Mouse (Mus musculus): ENCODE measurements around the gene Dixdc1. TPM values are rescaled to one million over a fixed set of nuclear protein-coding genes. Genes with fewer than 3 reads are reported as not detected.

The Dixdc1 gene
- total and polyA plus RNA-seq, 3 experiments, result 1.7 to 8.9 (median 5.2) TPM

DNA sequence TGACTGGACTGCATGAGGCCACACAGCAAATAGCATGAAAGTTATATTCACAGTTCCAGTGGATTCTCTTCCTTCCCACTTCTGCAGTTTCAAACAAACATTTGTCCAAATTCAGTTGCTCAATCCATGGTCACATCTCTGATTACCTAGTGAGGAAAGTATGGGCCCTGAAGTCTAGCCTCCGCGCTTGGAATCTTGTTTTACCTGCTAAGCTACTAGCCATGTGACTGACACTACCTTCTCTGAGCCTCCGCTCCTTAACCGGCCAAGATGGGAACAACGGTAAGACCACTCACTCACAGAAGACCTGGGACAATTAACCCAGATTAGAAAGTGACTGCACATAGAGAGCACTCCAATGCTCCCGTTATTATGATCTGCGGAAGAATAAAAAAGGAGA, 6.5 kb upstream of the Dixdc1 start:
- no peak for DNase-seq

DNA sequence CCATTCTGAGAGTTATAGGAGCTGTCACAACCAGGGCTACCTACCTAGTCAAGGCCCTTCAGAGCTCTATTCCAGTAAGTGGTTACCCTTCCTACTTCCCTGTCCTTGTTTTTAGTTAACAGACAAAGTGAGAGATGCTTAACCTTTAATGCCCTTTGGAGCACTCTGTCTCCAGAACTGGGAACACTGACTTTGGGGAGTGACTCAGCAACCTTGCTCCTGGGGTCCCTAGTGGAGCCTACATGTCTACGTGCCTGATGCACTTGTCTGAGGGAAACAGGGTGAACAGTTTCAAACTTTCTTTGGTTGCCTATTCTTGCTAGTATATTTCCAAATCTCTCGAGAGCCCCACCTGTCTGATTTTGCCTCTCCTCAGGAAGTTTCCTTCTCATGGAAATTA, 3.4 kb upstream of the Dixdc1 start:
- no peak for DNase-seq

DNA sequence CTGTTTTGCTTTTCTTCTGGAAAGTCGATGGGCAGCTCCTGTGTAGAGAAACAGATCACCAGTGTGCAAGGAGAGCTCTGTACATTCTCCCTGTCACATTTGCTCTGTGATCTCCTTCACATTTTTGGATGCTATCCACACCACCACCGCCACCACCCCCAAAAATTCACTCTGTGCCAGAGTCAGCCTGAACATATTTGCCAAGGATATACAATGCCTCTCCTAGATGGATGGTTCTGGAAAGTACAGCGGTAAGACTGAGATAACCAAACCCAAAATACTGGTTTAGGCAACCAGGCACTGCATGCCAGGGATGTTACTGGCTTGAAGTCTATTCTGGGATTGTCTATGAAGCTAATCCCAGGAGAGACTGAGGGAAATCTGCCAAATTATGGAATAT, 2.9 kb upstream of the Dixdc1 start:
- DNase-seq, result no peak

DNA sequence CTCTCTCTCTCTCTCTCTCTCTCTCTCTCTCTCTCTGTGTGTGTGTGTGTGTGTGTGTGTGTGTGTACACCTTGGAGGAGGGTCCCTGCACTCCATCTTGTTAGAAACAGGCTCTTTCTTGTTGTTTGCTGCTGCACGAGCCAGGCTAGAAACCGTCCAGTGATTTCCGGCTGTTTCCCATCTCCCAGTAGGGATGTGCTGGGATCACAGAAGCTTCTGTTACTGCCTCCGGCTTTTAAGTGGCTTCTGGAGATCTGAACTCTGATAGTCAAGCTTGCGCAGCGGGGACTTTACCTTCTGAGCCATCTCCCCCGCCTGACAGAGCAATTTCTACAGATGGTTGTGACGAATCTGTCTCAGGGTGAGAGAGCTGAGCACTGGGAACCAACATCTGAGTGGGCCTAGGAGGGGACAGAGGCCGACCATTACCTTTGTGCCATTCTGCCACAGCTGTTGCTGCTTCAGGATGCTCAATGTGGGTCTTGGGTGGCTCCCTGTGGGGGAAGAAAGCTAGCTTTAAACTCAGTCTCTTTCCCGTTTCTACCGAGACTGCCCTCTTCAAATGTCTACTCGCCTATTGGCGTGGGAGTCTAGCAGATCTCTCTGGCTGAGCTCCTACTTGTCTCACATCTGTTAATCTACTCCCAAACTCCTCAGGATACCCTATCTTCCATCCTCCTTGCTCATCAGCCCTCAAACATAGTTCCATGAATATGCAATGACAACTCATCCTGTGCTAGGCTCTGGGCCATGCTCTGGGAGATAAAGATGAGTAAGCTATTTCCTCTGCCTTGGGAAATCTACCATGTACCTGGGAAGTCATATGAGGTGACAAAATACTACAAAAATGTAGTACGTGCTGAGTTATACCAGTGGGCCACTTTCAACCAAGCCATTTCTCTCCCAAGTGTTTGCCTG, 1.8 kb upstream of the Dixdc1 start:
- DNase-seq, result no peak

DNA sequence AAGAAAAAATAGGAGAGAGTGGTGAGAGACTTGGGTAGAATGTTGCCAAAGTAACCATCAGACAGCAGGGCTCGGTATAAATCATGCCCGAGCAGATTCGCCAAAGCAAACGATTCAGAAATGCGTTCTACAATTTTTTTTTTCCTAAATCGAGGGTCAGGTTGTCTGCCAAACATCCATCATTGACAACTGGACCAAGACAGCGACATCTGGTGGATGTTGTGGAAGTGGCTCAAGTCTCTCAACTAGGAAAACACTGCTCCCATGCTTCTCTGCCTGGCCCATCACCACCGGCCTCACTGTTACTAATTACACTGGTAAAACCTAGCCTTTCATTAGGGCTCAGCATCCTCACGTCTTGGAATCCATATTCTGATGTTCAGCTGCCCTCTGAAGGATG, 4.3 kb downstream of the Dixdc1 start:
- DNase-seq, result peak; percentile 56

DNA sequence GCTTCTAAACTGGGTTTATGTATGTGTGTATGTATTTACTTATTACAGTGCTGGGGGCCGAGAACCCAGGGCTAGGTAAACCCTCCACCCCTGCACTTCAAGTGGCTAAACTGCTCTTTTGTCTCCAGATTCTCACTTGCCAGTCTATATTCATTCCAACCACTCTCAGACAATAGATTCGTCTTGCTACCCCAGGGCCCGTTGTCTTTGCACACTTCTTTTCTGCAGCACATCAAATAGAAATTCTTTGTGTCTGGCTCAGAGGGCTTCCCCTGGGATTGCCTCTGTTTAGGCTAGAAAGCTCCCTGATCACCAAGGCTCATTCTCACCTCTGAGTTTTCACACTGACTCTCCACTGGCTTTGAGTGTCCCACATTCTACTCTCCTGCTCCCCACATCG, 6.8 kb downstream of the Dixdc1 start:
- DNase-seq, result no peak

DNA sequence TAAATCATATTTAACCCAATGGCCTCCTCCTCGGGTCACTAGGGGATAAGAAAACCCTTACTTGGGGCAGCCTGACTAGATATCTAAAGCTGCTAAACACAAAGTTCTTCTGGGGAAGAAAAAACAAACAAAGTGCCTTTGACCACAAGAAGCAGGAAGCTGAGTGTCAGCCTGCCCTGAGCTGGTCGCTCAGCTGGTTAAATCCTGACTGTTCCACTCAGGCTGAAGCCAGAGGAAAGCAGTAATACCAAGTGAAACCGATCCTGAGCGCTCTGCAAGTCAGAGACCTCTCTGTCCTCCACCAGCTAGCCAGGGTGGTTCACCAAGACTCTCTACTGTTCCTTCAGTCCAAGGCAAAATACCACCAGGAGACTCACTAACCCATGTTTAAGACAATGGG, 9.7 kb downstream of the Dixdc1 start:
- DNase-seq, result no peak

DNA sequence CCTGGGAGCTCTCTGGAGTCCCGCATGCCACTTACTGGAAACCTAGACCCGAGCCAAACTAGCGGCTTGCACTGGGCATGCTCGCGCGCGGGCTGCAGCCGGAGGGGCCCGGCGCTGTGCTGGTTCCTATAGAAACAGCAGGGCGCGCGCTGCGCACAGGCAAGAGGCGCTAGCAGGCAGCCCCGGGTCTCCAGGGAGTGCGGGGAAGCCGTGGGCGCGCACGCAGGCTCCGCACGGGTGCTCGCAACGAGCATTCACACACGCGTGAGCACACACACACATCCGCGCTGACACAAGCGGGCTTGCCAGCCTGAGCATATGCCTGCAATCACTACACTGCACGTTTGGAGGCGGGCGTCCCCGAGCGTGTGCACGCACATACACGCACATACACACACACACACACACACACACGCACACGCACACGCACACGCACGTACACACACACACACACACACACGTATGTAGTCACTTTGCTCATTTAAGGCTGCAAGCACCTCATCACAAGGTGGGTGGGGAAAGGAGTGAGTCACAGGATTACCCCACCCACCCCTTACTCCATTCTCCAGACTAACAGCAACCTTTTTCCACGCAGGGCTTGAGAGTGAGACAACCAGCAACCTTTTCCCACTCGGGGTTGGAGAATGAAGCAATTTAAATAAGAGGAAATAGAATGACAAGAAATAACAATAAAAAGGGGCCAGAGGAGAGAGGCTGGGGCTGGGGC, 11.2 kb downstream of the Dixdc1 start:
- DNase-seq, result peak; percentile 81

DNA sequence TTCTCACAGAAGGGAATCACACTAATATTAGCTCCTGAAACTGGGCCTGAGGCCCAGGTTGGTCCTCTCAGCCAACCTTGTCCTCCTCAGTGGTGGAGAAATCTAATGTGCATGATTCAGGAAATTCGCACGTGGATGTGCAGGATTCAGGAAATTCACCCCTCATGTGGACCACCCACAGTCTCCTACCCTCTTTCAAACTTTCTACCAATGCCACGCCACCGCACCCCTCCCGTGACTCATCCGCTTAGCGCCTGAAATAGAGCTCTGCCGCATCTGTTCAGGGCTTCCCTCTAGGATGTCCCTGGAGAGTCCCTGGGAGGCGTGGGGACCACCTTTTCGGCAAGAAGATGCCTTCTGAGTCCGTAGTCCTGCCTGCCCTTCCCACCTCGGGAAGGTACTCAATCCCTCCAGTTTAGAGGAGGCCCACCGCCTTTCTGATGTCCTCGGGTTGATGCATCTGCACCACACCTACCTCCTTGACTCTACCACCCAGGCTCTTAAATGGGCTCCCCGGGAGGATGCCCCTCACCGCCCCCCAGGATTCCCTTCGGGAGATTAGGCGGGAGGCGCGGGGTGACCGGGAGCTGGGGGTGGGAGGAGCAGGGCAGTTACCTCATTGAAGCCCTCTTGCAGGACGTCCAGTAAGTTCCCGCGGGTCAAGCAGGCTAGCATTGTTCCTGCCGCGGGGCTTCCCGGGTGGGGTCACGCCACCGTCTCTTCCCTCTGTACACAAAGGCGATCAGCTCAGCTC, 12.0 kb downstream of the Dixdc1 start:
- DNase-seq, result peak; percentile 44

DNA sequence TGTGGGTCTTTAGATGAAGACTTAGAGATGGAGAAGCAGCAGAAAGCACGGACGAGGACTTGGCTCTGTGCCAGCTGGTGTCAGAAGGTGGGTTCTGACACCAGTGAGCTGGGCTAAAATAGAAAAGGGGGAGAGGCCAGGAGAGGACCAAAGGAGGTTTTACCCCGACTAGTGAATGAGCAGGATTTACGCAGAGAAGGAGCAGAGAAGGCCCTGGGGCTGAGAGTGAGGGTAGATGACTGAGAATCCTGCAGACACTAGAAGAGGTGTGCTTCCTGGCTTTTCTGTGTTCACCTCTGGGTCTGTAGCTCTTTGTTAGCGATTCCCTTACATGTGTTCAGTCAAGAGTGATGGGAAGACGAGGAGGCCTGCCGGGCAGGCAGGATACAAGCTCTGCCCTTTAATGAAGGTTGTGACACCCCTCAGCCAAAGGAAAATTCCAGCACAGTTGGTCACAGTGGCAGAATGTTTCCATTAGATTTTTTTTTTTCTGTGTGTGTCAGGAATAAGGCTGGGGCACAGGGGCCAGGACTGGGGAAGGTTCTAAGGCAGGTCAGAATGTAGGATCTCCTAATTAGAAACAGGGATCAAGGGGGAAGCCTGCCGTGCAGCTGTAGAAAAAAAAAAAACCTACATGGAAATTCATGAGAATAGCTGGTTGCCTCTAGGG, 13.3 kb downstream of the Dixdc1 start:
- DNase-seq, result no peak

DNA sequence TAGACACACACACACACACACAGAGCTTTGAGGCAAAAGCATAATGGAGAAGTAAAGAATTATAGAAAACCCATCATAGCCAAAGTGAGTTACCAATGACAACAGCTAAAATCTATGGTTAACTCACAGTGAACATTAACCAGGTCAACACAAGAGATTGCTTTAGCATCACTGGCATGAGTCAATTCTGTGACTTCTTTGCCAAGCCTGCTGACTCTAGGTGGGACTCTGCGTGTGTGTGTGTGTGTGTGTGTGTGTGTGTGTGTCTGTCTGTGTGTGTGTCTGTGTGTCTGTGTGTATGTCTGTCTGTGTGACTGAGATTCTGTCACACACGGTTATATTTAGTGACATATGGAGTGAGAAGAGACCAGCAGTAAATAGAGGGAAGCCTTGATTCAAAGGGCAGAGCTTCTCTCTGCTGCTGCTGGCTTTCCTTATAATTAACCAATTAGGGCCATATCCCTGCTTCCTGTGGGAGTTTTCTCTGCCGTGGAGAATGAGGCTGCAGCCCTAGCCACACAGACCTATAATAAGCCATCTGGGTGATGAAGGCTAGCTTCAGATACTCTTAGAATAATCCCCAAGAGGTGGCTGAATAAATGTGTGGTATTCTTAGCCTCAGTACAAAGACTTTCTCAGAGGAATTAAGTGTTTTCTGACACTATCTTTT, 14.5 kb downstream of the Dixdc1 start:
- DNase-seq, result no peak

DNA sequence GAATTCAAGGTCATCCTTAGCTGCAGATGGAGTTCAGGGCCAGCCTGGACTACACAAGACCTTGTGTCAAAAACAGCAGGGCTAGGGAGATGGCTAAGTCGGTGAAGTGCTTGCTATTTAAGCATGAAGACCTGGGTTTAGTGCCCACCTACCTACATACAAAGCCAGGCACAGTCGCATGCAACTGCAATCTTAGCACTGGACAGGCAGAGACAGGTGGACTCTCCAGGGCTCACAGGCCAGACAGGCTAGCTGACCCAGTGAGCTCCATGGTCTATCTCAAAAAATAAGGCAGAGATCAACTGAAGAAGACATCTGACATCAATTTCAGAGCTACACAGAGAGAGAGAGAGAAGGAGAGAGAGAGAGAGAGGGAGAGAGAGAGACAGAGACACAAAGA, 15.2 kb downstream of the Dixdc1 start:
- no peak for DNase-seq

DNA sequence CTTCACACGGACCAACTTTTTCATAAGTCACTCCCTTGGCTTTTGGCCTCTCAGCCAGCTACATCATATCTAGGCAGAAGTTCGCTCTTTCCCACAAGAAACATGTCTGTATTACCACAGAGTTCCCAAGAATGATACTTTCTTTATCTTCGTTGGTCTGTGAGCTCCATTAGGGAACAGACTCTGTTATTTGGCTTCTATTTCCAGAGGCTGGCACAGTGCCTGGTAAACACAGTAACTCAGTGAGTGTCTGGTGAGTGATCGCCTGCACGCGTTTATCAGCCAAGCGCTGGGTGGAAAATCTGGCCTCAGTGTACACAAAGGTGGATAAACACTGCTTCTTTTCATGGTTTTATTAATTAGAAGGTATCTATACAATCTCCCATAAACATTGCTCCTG, 15.9 kb downstream of the Dixdc1 start:
- DNase-seq, result peak; percentile 84

DNA sequence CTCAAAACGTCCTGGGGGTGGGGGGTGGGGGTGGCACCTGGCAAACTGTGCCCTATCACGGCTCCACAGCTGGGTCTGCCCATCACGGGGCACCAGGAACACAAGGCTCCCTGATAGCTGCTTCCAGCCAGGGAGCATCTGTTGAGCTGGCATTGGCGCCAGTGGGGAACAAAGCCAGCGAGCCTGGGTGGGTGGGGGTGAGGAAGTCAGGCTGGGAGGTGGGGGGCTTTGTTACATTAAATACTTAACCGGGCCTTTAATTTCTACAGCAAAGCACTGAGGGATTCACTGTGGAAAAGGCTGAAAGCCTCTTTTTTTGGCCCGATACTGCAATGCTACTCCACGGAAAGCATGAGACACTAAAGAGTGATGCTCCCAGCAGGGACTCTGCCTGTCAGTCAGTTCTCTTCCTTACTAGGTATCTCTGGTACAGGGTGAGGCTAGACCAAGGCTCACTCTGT, 16.8 kb downstream of the Dixdc1 start:
- DNase-seq, result no peak

DNA sequence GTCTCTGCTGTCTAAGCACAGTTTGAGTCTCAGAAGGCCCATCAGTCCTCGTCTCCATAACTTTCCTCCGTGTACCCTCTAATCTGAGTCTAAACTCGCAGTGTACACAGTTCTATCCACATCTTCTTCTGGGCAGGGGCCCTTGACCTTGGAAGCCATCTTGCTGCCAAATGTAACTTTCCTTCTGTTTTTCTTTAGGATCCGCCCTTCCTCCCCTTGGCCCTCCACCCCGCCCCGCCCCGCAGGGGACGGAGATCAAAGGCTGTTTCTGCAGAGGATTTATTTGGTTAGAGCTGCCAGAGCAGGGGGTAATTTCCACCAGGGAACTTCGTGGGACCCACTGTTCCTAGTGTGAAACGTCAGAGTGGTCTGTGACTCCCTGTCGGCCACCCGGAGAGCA, 18.3 kb downstream of the Dixdc1 start:
- peak; percentile 52 for DNase-seq

DNA sequence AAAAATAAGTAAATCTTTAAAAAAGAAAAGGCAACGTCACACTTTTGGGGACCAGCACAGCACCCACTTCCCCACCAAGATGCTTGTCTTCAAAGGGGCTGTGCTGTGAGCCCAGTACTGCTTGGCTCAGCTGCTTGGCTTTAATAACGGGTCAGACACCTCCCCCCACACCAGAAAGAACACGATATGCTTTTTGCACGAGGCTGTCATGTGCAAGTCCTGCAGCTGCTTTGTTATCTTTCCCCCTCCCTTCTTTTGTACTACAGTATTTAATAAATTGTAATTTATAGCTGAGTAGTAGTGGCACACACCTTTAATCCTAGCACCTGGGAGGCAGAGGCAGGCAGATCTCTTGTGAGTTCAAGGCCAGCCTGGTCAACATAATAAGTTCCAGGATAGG, 20.4 kb downstream of the Dixdc1 start:
- no peak for DNase-seq

DNA sequence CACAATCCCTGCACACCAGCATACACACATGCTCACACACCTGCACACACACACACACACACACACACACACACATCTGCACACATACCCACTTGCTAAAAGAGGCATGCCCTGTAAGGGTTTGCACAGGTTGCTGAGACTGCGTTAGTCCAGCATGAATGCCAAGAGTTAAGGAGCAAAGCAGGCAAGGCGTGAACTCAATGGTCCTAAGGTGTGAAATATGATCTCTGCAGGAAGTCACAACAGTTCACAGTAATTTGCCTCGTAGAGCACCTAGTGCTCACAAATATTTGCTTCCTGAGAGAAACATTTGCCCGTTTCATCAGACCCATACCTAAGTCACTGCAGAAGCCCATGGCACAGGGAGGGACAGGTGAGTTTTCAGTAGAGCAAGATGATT, 25.1 kb downstream of the Dixdc1 start:
- DNase-seq, result no peak

DNA sequence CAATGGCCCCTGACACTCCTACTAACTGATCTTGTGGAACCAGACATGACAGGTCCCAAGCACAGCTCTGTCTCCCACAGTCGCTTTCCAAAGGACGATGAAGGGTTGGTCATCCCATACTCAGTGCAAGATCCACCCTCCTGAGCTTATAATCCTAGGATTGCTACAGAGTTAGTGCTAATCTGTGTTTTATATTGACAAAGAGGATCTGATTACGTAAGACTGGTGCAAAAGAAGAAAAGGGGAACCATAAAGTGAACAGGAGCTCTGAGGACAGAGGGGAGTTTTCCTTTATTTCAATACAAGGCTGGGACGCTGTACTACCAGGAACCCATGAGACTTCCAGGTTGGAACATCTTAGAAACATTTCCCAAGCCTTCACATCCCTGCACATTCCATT, 28.0 kb downstream of the Dixdc1 start:
- no peak for DNase-seq

DNA sequence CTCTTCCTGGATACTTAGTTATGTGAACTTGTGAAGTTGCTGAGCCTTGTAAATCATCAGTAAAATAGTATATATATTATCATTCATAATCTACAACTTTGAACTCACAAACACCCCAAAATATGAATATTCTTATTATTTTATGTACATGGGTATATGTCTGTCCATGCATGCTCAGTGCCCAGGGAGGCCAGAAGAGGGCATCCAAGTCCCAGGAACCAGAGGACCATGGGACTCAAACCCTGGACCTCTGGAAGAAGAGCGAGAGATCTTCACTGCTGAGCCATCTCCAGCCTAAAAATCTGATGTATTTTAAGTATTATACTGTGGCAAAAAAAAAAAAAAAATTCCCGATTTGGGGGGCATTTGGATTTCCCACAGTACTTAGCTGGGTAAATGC, 30.2 kb downstream of the Dixdc1 start:
- peak; percentile 49 for DNase-seq

DNA sequence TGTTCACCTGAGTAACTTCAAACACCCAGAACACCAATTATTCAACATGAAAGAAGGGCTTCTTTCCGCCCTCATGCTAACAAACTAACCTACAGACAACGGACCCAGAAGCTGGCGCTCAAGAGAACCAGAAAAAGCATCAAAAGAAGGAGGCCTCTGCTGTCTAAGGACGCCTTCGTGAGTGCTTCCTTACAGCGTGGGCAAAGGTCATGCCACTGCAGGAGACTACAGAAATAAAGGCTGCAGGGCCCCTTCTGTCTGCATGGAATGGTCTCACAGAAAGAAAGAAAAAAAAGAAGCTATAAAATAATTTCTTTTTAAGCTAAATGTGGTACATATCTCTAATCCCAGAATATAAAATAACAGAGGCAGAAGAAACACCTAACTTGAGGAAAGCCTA, 34.4 kb downstream of the Dixdc1 start:
- no peak for DNase-seq

DNA sequence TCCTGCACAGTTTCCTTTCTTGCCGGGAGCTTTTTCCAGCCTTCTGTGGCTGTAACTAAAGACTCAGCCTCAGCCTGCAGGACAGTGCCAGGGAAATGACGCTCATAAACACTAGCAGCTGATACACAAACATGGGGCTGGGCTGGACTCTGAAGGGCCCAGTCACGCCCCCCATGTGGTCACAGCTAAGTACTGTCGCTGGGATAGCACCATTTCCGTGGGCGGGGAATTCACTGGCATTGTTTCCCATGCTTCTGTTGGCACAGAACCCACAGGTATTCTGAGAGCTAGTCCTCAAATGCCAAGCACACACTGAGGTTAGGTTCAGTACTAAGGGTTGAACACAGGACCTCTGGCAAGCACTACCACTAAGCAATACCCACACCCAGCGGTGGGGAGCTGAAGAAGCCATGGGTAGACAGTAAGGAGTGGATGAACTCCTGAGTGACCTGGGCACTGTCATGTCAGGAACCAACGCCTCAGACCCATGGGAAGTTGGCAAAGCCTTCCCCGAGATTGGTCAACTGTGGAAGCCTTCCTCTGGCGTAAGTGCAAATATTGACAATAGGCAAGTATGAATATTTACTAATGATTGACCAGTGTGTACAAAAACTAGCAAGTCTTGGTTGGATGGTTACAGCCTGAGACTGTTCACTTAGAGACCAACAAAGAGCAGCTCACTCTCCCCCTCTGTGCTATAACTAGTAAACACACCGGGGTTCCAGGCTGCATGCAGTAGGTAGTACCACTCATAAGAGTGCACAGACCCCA, 38.2 kb downstream of the Dixdc1 start:
- peak; percentile 18 for DNase-seq

Measured in adrenal gland, adult 2 months (tissue).